Mouse (Mus musculus): ENCODE data around the gene Btn2a2. TPM values are rescaled to one million over a fixed set of nuclear protein-coding genes. Genes with fewer than 3 reads are reported as not detected.

Gene Btn2a2
- total RNA-seq, 2 experiments from 2014 or later: 0.49 to 0.52 TPM

- Histone ChIP-seq H3K27ac (no peak within 1 kb of the TSS), H3K4me3 (peak within 1 kb of the TSS; percentile 69)
- no peak for DNase-seq (ENCODE audit: low spot score in 2 of 2)
- TF ChIP-seq CTCF (conservative IDR thresholded peaks at IDR 0.05): no peak
These were observed 23.0 kb downstream of the Btn2a2 start, which contains the start of gene Btn1a1 for GRCm38 (mm10) chr13:23465600-23466109. Gene Btn1a1 (minus strand): TSS chr13:23465901.

GRCm38 (mm10) chr13:23464841-23465366, 23.8 kb downstream of the Btn2a2 start:
- H3K4me3 ChIP-seq: peak overlapping the region; percentile 69
- H3K27ac ChIP-seq: no peak overlapping the region
- TF ChIP-seq CTCF (conservative IDR thresholded peaks at IDR 0.05): no peak
- no peak for DNase-seq (ENCODE audit: low spot score in 2 of 2)

DNA sequence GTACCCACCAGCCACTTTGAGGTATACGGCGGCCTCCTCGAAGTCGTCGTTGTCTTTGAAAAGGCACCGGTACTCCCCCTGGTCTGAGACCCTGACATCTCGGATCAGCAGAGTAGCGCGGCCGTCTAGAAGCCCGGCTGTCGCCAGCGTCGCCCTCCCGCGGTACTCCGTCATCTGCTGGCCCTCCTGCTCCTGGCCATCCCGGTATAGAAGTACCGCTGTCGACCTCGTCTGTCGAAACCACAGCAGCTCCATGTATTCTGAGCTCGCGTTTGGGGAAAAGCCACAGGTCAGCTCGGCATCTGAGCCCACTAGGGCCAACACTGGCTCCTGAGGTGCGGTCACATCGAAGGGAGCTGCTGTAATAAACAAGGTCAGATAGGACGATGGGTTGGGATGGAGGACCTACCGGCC, 24.4 kb downstream of the Btn2a2 start:
- no peak overlapping the region for H3K27ac ChIP-seq
- no peak for TF ChIP-seq CTCF (conservative IDR thresholded peaks at IDR 0.05)
- DNase-seq (ENCODE audit: low spot score in 2 of 2): no peak
- H3K4me3 ChIP-seq: peak overlapping the region; percentile 69

GRCm38 (mm10) chr13:23463381-23464223, 25.1 kb downstream of the Btn2a2 start:
- Histone ChIP-seq H3K4me3 (peak overlapping the region; percentile 69), H3K27ac (no peak overlapping the region)
- DNase-seq (ENCODE audit: low spot score in 2 of 2): peak; percentile 84 to 85
- TF ChIP-seq CTCF (conservative IDR thresholded peaks at IDR 0.05): no peak

DNA sequence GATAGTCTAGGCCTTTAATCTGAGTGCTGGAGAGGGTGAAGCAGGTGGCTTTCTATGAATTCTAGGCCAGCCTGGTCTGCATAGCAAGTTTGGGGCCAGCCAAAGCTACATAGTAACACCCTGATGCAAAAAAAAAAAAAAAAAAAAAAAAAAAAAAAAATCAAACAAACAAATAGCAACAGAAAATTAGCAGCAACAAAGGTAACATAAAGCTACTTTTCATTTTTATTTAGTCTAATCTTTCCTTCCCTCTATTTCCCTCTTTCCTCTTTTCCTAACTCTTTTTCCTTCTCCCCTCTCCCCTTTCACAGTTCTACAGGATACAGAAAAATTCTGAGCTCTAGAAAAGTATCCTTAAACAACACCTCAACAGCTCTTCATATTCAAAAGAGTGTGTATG, 26.0 kb downstream of the Btn2a2 start:
- no peak for DNase-seq (ENCODE audit: low spot score in 2 of 2)
- no peak overlapping the region for H3K27ac ChIP-seq
- no peak overlapping the region for H3K4me3 ChIP-seq
- no peak for TF ChIP-seq CTCF (conservative IDR thresholded peaks at IDR 0.05)

GRCm38 (mm10) chr13:23462063-23462462, 26.6 kb downstream of the Btn2a2 start:
- TF ChIP-seq CTCF (conservative IDR thresholded peaks at IDR 0.05): no peak
- H3K4me3 ChIP-seq: no peak overlapping the region
- no peak overlapping the region for H3K27ac ChIP-seq
- no peak for DNase-seq (ENCODE audit: low spot score in 2 of 2)

- H3K27ac ChIP-seq: no peak overlapping the region
- DNase-seq (ENCODE audit: low spot score in 2 of 2): no peak
- TF ChIP-seq CTCF (conservative IDR thresholded peaks at IDR 0.05): no peak
- no peak overlapping the region for H3K4me3 ChIP-seq
These were observed 29.3 kb downstream of the Btn2a2 start for GRCm38 (mm10) chr13:23459264-23459846.

GRCm38 (mm10) chr13:23453926-23454325, 34.7 kb downstream of the Btn2a2 start:
- no peak for TF ChIP-seq CTCF (conservative IDR thresholded peaks at IDR 0.05)
- DNase-seq (ENCODE audit: low spot score in 2 of 2): no peak
- H3K4me3 ChIP-seq: peak overlapping the region; percentile 63
- H3K27ac ChIP-seq: peak overlapping the region; percentile 70

DNA sequence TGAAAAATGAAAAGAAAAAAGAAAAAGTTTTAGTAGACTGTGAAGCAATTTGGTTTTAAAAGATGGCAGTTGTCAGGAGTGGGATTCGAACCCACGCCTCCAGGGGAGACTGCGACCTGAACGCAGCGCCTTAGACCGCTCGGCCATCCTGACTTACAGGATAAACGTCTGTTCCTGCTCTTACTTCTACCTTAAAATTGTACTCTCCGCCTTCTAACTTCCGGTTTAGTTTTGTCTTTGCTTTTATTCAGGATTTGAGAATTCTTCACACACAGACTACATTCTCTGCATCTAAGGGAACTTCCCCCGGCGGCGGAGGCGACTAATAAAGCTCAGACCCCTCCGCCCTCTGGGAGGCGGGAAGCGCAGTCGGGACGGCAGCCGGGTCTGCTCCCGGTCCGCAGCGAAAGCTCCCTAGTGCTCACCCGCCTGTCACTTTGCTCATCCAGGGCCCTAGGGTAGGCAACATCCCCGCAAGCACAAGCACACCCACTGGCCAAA, 35.2 kb downstream of the Btn2a2 start:
- peak; percentile 82 for DNase-seq (ENCODE audit: low spot score in 2 of 2)
- no peak; the same call in 1 of the 2 replicates for TF ChIP-seq CTCF (conservative IDR thresholded peaks at IDR 0.05)
- H3K27ac ChIP-seq: peak overlapping the region; percentile 70

GRCm38 (mm10) chr13:23450398-23450797, 38.3 kb downstream of the Btn2a2 start:
- TF ChIP-seq CTCF (conservative IDR thresholded peaks at IDR 0.05): no peak
- Histone ChIP-seq H3K4me3 (peak overlapping the region; percentile 53), H3K27ac (peak overlapping the region; percentile 16; the same call in 1 of the 2 replicates)
- DNase-seq (ENCODE audit: low spot score in 2 of 2): peak; percentile 92

More for the DNA sequence above, 35.2 kb downstream of the Btn2a2 start:
- H3K4me3 ChIP-seq: peak overlapping the region; percentile 63

DNA sequence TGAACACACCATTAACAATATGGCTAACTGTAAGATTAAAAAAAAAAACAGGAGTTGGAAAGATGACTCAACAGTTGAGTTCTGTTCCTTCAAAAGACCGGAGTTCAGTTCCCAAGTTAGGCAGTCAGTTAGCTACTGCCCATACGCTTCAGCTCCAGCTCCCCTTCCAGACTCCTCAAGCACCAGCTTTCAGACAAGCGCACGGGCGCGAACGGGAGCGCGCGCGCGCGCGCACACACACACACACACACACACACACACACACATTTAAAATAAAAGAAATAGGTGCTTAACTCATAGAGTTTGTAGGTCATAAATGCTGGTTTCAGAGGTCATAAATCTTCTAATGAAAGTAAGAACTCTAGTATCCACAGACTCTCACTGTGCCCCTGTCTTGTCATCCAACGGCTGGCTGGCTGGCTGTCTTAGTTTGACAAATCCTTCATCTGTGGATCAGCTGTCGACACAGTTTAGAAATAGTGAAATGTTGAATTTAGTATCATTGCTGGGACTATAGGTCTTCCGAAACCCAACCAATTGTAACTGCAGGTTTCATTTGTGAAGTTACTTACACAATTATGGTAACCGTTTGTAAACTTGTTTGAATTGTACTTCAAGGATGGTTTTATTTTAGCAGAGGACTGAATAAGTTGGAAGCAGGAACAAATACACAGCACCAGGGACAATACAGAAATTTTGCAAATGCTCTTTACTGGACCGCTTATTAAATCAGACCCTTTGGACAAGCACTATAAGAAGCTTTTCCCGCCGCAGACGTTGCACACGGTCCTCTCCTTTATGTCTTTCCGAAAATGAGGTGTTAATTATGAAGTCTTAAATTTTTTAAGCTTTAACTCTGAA, 39.2 kb downstream of the Btn2a2 start:
- peak in 1 of 2 experiments; percentile 53 for DNase-seq (ENCODE audit: low spot score in 2 of 2)
- no peak for TF ChIP-seq CTCF (conservative IDR thresholded peaks at IDR 0.05)
- Histone ChIP-seq H3K27ac (no peak overlapping the region), H3K4me3 (peak overlapping the region; percentile 53)

DNA sequence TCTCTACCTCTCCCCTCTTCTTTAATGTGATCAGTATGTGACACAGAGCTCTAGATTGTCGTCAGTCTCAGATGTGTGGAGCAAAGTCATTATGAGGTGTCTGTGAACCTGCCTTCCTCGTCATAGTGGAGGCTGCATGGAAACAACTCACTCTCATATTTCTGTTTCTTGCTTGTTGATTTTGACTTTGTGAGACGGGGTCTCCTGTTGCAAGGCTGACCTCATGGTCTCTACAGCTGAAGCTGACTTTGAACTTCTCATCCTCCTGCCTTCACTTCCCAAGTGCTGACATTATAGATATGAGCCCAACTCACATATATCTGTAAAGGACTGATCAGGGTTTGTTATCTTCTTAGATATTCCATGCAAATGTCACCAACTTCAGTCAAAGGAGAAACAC, 39.9 kb downstream of the Btn2a2 start:
- TF ChIP-seq CTCF (conservative IDR thresholded peaks at IDR 0.05): no peak
- Histone ChIP-seq H3K4me3 (peak overlapping the region; percentile 53), H3K27ac (no peak overlapping the region)
- DNase-seq (ENCODE audit: low spot score in 2 of 2): no peak
